Mouse (Mus musculus) frontal cortex, postnatal 25 days (tissue): Measurements from ENCODE around the gene Fnbp1.

Source experiments
- DNase-seq, 2 experiments: peaks; one replicate each; pipeline ENCODE4 v3.0.0; 2022; ENCODE audit warnings: low spot score in 2 of 2

Fnbp1 gene

GRCm38 (mm10) chr2:31124694-31125093 is 17.1 kb downstream of the Fnbp1 start:
- no peak for DNase-seq

- no peak for DNase-seq
These were observed 18.3 kb downstream of the Fnbp1 start for GRCm38 (mm10) chr2:31123493-31123892.

GRCm38 (mm10) chr2:31122806-31123205 is 19.0 kb downstream of the Fnbp1 start:
- no peak for DNase-seq

GRCm38 (mm10) chr2:31121131-31121693 is 20.6 kb downstream of the Fnbp1 start:
- no peak for DNase-seq

- DNase-seq = peak in 1 of 2 experiments; percentile 17
These were observed 22.0 kb downstream of the Fnbp1 start for GRCm38 (mm10) chr2:31119795-31120194.

- no peak for DNase-seq
These were observed 23.0 kb downstream of the Fnbp1 start for GRCm38 (mm10) chr2:31118639-31119380.

- DNase-seq = no peak
These were observed 23.6 kb downstream of the Fnbp1 start for GRCm38 (mm10) chr2:31118211-31118610.

GRCm38 (mm10) chr2:31115943-31116731 is 25.7 kb downstream of the Fnbp1 start:
- no peak for DNase-seq

- no peak for DNase-seq
These were observed 26.5 kb downstream of the Fnbp1 start for GRCm38 (mm10) chr2:31115091-31115942.

- no peak for DNase-seq
These were observed 27.6 kb downstream of the Fnbp1 start for GRCm38 (mm10) chr2:31114205-31114604.

- DNase-seq = no peak
These were observed 30.1 kb downstream of the Fnbp1 start for GRCm38 (mm10) chr2:31111685-31112084.

GRCm38 (mm10) chr2:31109960-31110548 is 31.8 kb downstream of the Fnbp1 start:
- no peak for DNase-seq

- DNase-seq = no peak
These were observed 33.6 kb downstream of the Fnbp1 start for GRCm38 (mm10) chr2:31108186-31108585.

- DNase-seq = no peak
These were observed 35.0 kb downstream of the Fnbp1 start for GRCm38 (mm10) chr2:31106621-31107320.

- no peak for DNase-seq
These were observed 35.8 kb downstream of the Fnbp1 start for GRCm38 (mm10) chr2:31106004-31106403.

- no peak for DNase-seq
These were observed 36.5 kb downstream of the Fnbp1 start for GRCm38 (mm10) chr2:31105279-31105678.

- DNase-seq = no peak
These were observed 38.5 kb downstream of the Fnbp1 start for GRCm38 (mm10) chr2:31103321-31103720.

GRCm38 (mm10) chr2:31101285-31101684 is 40.5 kb downstream of the Fnbp1 start:
- no peak for DNase-seq

- no peak for DNase-seq
These were observed 42.7 kb downstream of the Fnbp1 start for GRCm38 (mm10) chr2:31099079-31099478.

GRCm38 (mm10) chr2:31098616-31099015 is 43.2 kb downstream of the Fnbp1 start:
- DNase-seq = no peak

- no peak for DNase-seq
These were observed 44.5 kb downstream of the Fnbp1 start for GRCm38 (mm10) chr2:31097276-31097675.
